Mouse (Mus musculus) neural tube, embryonic 12.5 days (tissue): Measurements from ENCODE around the gene Gm42669. TPM values are rescaled to one million over a fixed set of nuclear protein-coding genes. Genes with fewer than 3 reads are reported as not detected.

Source experiments
- ATAC-seq: fragments of 200-750 bp; cut with Nextera tagmentation; 2 replicates; pipeline ENCODE4 v1.8.0; 2017; ENCODE audit warnings: low read depth, mild to moderate bottlenecking, moderate TSS enrichment, moderate library complexity; ENCODE audit not compliant: low FRiP score
- H3K27ac ChIP-seq: fragments of 300-500 bp; sonication (generic); 2 replicates; pipeline ENCODE4 v1.5.1; 2016
- H3K27me3 ChIP-seq: fragments of 300-500 bp; sonication (generic); replicated peaks from 2 replicates; pipeline ENCODE4 v1.6.1; 2016; ENCODE audit warnings: mild to moderate bottlenecking
- H3K36me3 ChIP-seq: fragments of 300-500 bp; sonication (generic); 2 replicates; pipeline ENCODE4 v1.6.1; 2016; ENCODE audit warnings: mild to moderate bottlenecking
- H3K4me1 ChIP-seq: fragments of 300-500 bp; sonication (generic); 2 replicates; pipeline ENCODE4 v1.6.1; 2016
- H3K4me2 ChIP-seq: fragments of 300-500 bp; sonication (generic); replicated peaks from 2 replicates; pipeline ENCODE4 v1.6.1; 2016; ENCODE audit warnings: mild to moderate bottlenecking
- H3K4me3 ChIP-seq: fragments of 300-500 bp; sonication (generic); 2 replicates; pipeline ENCODE4 v1.5.1; 2016
- H3K9ac ChIP-seq: fragments of 300-500 bp; sonication (generic); 2 replicates; pipeline ENCODE4 v1.6.1; 2016; ENCODE audit warnings: mild to moderate bottlenecking
- H3K9me3 ChIP-seq: fragments of 300-500 bp; sonication (generic); 2 replicates; pipeline ENCODE4 v1.6.1; 2016; ENCODE audit warnings: mild to moderate bottlenecking
- WGBS: fragments of 180-500 bp; shearing (Covaris S2); methylation state at CpG from one replicate; pipeline ENCODE4 v1.1.7; 2016; 5-methylcytosine and 5-hydroxymethylcytosine counted together
- polyA plus RNA-seq: library from polyadenylated mRNA; unstranded; fragments of >200 nt; fragmentation: Nextera tagmentation; extraction: Ambion mirVana; gene quantifications from 2 replicates; pipeline ENCODE4 v1.2.1, GENCODE M21; 2016

Gene Gm42669
- polyA plus RNA-seq, 1 experiment from 2014 or later = 0.49 TPM

GRCm38 (mm10) chr5:107497519-107498501 lies 9.6 kb upstream of the Gm42669 start:
- Histone ChIP-seq H3K27ac (0 out of 2 replicates have a peak overlapping the region, but pooled peaks have one; percentile 46), H3K4me2 (peak overlapping the region; percentile 45), H3K9me3 (no peaks in the 10 kb centered on the region), H3K36me3 (no peaks in the 10 kb centered on the region; the same call in 1 of the 2 replicates), H3K9ac (0 out of 2 replicates have a peak overlapping the region, but pooled peaks have one; percentile 40), H3K27me3 (no peaks in the 10 kb centered on the region), H3K4me3 (0 out of 2 replicates have a peak overlapping the region, but pooled peaks have one; percentile 7), H3K4me1 (0 out of 2 replicates have a peak, but pooled peaks cover 3% of the 10 kb centered on the region)
- WGBS = 50% methylated on average over 10 of the region's 10 CpGs
- ATAC-seq = peak; percentile 92

DNA sequence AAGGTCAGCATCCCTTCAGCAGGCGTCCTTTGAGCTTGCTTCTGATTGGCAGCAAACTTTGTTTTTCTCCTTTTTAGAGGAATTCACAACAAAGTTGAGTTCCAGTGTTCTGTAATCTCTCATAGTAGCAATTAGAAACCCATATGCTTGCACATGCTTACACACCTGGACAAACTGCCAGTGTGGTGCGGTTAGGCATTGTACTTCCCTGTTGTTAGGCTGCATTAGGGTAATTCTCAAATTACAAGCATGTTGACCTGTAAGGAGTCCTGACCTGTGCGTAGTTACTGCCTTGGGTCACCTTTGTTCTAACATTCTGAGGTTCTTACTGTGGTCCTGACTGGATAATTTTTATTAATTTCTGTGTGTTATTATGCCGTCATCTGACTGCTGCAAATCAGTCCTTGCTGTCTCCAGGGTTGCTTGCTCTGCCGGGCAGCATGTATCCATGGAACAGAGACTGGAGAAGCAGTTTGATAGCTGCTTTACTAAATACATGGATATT lies 8.6 kb upstream of the Gm42669 start:
- peaks cover 4% of the 10 kb centered on the region for H3K36me3 ChIP-seq
- H3K4me1 ChIP-seq = 0 out of 2 replicates have a peak, but pooled peaks cover 3% of the 10 kb centered on the region
- no peak for ATAC-seq
- H3K27me3 ChIP-seq = no peaks in the 10 kb centered on the region
- no peak overlapping the region for H3K27ac ChIP-seq
- no peak overlapping the region for H3K4me3 ChIP-seq
- no peak overlapping the region for H3K9ac ChIP-seq
- H3K9me3 ChIP-seq = no peaks in the 10 kb centered on the region
- WGBS = 71% methylated on average over 5 of the region's 5 CpGs
- peak overlapping the region; percentile 45 for H3K4me2 ChIP-seq

DNA sequence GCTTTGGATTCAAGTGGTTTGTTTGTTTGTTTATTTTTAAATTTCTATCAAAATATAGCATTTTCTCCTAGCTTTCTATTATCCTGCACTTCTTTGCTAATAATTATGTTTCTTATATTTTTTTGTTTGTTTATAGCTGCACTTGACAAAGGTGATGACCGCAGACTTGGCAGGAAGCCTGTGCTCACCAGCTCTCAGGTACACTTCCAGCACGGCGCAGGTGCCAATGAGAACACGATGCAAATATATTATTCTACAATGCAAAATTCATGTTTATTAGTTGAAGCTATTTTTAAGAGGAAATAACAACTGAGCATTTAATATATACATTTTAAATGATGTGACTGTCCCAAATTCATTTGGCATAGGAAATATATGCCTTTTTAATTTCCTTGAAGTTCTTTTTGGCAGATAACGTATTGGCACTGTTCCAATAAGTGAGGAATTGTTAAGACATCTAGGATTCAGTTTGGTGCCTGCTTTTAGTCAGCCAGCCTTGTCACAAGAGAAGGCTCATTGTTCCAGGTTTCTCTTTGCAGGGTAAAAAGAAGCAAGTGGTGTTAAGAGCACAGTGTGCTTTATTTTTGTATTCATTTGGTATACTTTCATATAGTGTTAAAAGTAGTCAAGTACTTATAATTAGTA lies 7.4 kb upstream of the Gm42669 start:
- no peak overlapping the region for H3K4me3 ChIP-seq
- H3K4me1 ChIP-seq = 0 out of 2 replicates have a peak, but pooled peaks cover 3% of the 10 kb centered on the region
- ATAC-seq = no peak
- no peaks in the 10 kb centered on the region for H3K27me3 ChIP-seq
- no peak overlapping the region for H3K27ac ChIP-seq
- no peak overlapping the region for H3K9ac ChIP-seq
- H3K4me2 ChIP-seq = no peak overlapping the region
- WGBS = 90% methylated on average over 5 of the region's 5 CpGs
- peaks cover 5% of the 10 kb centered on the region; the same call in 1 of the 2 replicates for H3K36me3 ChIP-seq
- H3K9me3 ChIP-seq = no peaks in the 10 kb centered on the region

DNA sequence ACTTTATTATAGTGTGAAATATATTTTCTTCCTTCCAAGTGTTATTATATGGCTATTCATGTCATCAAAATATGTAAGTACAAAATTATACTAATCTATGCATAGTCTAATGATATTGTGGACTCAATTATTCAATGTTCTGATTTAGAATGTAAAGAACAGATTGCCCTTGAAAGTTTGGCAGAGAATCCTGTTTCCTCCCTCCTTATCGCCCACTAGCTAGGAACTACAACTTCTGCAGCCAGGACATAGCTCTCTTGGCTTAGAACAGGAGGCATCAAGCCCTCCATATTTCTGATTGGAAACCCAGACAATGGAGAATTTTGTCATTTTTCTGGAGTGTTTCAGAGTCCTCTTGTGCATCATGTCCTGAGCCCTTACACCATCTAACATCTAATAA lies 6.7 kb upstream of the Gm42669 start:
- Histone ChIP-seq H3K9ac (no peak overlapping the region), H3K9me3 (no peaks in the 10 kb centered on the region), H3K4me2 (no peak overlapping the region), H3K27ac (no peak overlapping the region), H3K4me3 (no peak overlapping the region), H3K36me3 (peaks cover 5% of the 10 kb centered on the region; the same call in 1 of the 2 replicates), H3K27me3 (no peaks in the 10 kb centered on the region), H3K4me1 (0 out of 2 replicates have a peak, but pooled peaks cover 3% of the 10 kb centered on the region)
- ATAC-seq = no peak
- 90% methylated on average over 1 of the region's 1 CpGs for WGBS

- H3K4me3 ChIP-seq = no peak overlapping the region
- H3K4me2 ChIP-seq = no peak overlapping the region
- ATAC-seq = no peak
- no peak overlapping the region for H3K27ac ChIP-seq
- no peaks in the 10 kb centered on the region for H3K4me1 ChIP-seq
- peaks cover 5% of the 10 kb centered on the region; the same call in 1 of the 2 replicates for H3K36me3 ChIP-seq
- WGBS = 89% methylated on average over 10 of the region's 10 CpGs
- H3K9ac ChIP-seq = no peak overlapping the region
- no peaks in the 10 kb centered on the region for H3K27me3 ChIP-seq
- no peaks in the 10 kb centered on the region for H3K9me3 ChIP-seq
These were observed 3.1 kb downstream of the Gm42669 start for GRCm38 (mm10) chr5:107510503-107510902.

DNA sequence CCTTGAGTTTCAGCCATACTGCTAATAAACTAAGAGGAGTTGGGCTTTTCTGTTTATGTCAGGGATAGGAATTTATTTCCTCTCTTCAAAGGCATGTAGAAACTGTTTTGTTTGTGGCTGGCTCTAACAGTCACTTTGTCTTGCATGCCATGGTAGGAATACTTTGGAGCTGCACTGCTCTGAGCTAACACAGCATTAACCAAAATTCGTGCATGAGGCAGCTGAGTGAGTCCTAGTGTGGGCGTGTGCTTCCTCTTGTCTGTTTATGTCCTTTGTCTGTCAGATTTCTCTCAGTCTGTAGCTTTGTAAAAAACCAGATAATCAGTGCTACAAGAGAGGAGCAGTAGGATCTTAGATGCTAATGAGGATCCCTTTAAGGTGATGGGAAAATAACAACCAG lies 3.9 kb downstream of the Gm42669 start:
- H3K36me3 ChIP-seq = peaks cover 5% of the 10 kb centered on the region; the same call in 1 of the 2 replicates
- H3K9ac ChIP-seq = no peak overlapping the region
- no peaks in the 10 kb centered on the region for H3K4me1 ChIP-seq
- H3K27me3 ChIP-seq = no peaks in the 10 kb centered on the region
- no peak overlapping the region for H3K4me3 ChIP-seq
- no peak overlapping the region for H3K27ac ChIP-seq
- H3K4me2 ChIP-seq = no peak overlapping the region
- no peak for ATAC-seq
- 64% methylated on average over 2 of the region's 2 CpGs for WGBS
- no peaks in the 10 kb centered on the region for H3K9me3 ChIP-seq

DNA sequence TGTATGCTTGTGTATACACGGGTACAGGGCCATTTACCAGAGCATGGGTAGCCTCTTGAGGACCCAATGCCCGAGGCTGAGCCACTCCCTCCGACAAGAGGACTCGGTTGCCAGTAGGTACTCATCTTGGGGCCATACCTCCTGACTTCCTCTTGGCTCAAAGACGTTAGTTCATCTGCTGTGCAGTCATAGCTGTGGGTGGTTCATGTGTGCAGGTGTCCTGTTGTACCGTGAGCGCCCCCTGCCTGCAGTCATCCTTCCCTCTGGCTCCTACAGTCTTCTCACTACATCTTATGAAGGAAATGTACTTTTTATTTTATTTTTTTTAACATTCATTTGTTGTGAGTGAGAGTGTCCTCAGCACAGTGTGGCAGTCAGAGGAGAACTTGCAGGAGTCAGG lies 6.2 kb downstream of the Gm42669 start:
- ATAC-seq = no peak
- WGBS = 56% methylated on average over 7 of the region's 7 CpGs

GRCm38 (mm10) chr5:107515453-107515852 lies 8.0 kb downstream of the Gm42669 start:
- Histone ChIP-seq H3K9ac (no peak overlapping the region), H3K4me2 (no peak overlapping the region)
- WGBS = 94% methylated on average over 3 of the region's 3 CpGs

More for the DNA sequence above, 6.2 kb downstream of the Gm42669 start:
- no peak overlapping the region for H3K4me3 ChIP-seq
- no peak overlapping the region for H3K27ac ChIP-seq
- no peak overlapping the region for H3K9ac ChIP-seq
- no peaks in the 10 kb centered on the region for H3K9me3 ChIP-seq
- no peaks in the 10 kb centered on the region for H3K4me1 ChIP-seq
- no peak overlapping the region for H3K4me2 ChIP-seq
- no peaks in the 10 kb centered on the region for H3K27me3 ChIP-seq
- H3K36me3 ChIP-seq = no peaks in the 10 kb centered on the region

GRCm38 (mm10) chr5:107516087-107516486 lies 8.7 kb downstream of the Gm42669 start:
- H3K4me1 ChIP-seq = no peaks in the 10 kb centered on the region
- H3K27me3 ChIP-seq = no peaks in the 10 kb centered on the region
- WGBS = 95% methylated on average over 1 of the region's 1 CpGs
- no peak for ATAC-seq
- H3K4me2 ChIP-seq = no peak overlapping the region
- no peaks in the 10 kb centered on the region for H3K36me3 ChIP-seq
- H3K27ac ChIP-seq = no peak overlapping the region
- H3K4me3 ChIP-seq = no peak overlapping the region
- H3K9me3 ChIP-seq = no peaks in the 10 kb centered on the region
- no peak overlapping the region for H3K9ac ChIP-seq

More at GRCm38 (mm10) chr5:107515453-107515852, 8.0 kb downstream of the Gm42669 start:
- H3K27me3 ChIP-seq = no peaks in the 10 kb centered on the region
- ATAC-seq = no peak
- H3K4me1 ChIP-seq = no peaks in the 10 kb centered on the region
- no peaks in the 10 kb centered on the region for H3K9me3 ChIP-seq
- no peak overlapping the region for H3K27ac ChIP-seq
- H3K4me3 ChIP-seq = no peak overlapping the region
- H3K36me3 ChIP-seq = no peaks in the 10 kb centered on the region

DNA sequence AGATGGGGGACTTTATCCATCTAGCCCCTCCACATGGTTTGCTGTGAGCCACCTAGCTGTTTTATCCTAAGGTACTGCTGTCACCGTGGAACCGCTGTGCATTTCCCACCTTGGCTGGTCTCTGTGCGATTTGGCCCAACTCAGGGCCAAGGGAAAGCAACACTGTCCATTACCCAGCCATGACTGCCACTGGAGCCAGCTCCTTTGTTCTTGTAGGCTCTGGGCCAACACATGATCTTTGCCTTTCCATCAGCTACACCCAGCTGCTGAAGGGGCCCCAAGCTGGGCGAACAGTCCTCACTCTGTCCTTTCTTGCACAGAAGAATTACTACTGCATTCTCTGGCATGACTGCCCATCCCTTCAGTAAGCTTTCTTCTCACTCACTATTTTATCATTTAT lies 11.2 kb downstream of the Gm42669 start:
- ATAC-seq = no peak
- H3K9ac ChIP-seq = no peak overlapping the region
- no peaks in the 10 kb centered on the region for H3K9me3 ChIP-seq
- no peak overlapping the region for H3K4me3 ChIP-seq
- no peak overlapping the region for H3K27ac ChIP-seq
- H3K4me1 ChIP-seq = no peaks in the 10 kb centered on the region
- no peaks in the 10 kb centered on the region for H3K36me3 ChIP-seq
- 92% methylated on average over 4 of the region's 4 CpGs for WGBS
- H3K4me2 ChIP-seq = no peak overlapping the region
- no peaks in the 10 kb centered on the region for H3K27me3 ChIP-seq

GRCm38 (mm10) chr5:107521386-107521785 lies 14.0 kb downstream of the Gm42669 start:
- ATAC-seq = no peak
- no peak overlapping the region for H3K27ac ChIP-seq
- no peak overlapping the region for H3K9ac ChIP-seq
- no peaks in the 10 kb centered on the region for H3K27me3 ChIP-seq
- H3K9me3 ChIP-seq = no peaks in the 10 kb centered on the region
- H3K4me2 ChIP-seq = no peak overlapping the region
- H3K4me1 ChIP-seq = no peaks in the 10 kb centered on the region
- H3K36me3 ChIP-seq = no peaks in the 10 kb centered on the region
- no peak overlapping the region for H3K4me3 ChIP-seq
- WGBS = 92% methylated on average over 6 of the region's 6 CpGs

DNA sequence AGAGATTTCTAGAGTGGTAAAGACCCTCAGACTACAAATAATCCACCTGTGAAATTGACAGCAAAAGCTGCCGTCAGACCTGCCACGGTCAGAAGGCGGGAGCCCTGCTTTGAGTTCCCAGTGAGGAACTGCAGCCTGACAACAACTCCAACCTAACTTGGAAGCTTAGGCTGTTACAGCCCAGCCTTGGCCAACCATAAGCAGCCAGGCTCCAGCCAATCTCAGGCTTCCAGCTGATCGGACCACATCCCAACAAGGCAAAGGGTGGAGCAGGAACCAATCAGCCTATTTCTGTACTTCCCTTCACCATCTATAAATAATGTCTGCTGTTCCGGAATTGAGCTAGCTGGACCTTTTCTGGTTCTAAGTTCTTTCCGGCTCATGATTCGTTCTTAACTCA lies 14.5 kb downstream of the Gm42669 start:
- ATAC-seq = no peak
- no peaks in the 10 kb centered on the region for H3K9me3 ChIP-seq
- no peaks in the 10 kb centered on the region for H3K27me3 ChIP-seq
- no peak overlapping the region for H3K4me2 ChIP-seq
- 85% methylated on average over 7 of the region's 7 CpGs for WGBS
- no peaks in the 10 kb centered on the region for H3K36me3 ChIP-seq
- H3K9ac ChIP-seq = no peak overlapping the region
- no peak overlapping the region for H3K27ac ChIP-seq
- no peaks in the 10 kb centered on the region for H3K4me1 ChIP-seq
- no peak overlapping the region for H3K4me3 ChIP-seq
